Mouse (Mus musculus) heart, postnatal 4 days (tissue): Measurements from ENCODE around the gene Lrif1. TPM values are rescaled to one million over a fixed set of nuclear protein-coding genes. Genes with fewer than 3 reads are reported as not detected.
"Not testable (repeated sequence)": the region's sequence is repeated elsewhere in the genome, so short reads cannot be mapped to it uniquely, and the experiment has no call there.

Source experiments
- DNase-seq: peaks from one replicate; pipeline ENCODE4 v3.0.0; 2021
- total RNA-seq, 2 experiments: library from RNA; stranded (reverse); gene quantifications; 2 replicates each; pipeline ENCODE4 v1.2.3; 2021

The Lrif1 gene
- total RNA-seq, result 10 to 100 TPM; 17.0 to 17.1 TPM

DNA sequence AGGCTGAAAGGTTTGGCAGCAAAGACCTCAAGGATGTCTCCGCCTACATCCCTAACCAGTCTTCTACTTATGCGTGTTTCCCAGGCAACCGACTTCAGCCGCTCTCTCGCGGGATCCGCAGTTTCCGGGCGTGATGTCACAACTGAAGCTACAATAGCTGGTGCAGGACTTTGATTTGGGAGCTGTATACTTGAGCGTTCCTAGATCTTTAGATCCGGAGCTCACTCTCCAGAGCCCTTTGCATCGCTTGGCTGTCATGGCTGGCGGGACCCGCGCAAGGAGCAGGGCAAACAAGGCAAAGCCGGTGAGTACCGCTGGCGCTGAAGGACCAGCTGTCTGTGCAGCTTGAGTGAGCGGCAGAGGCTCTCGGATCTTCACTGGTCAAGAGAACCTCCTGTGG is at the start of gene Lrif1:
Gene Lrif1 (plus strand): TSS at position 158 of the 400 bp plus-strand sequence.
- peak; percentile 71 for DNase-seq

GRCm38 (mm10) chr3:106672811-106673210 is 12.0 kb upstream of the Lrif1 start:
- DNase-seq, result not testable (repeated sequence)

- no peak for DNase-seq
Observed at GRCm38 (mm10) chr3:106685381-106685780, 594 bp downstream of the Lrif1 start.

GRCm38 (mm10) chr3:106721397-106722027 is 36.7 kb downstream of the Lrif1 start:
- peak; percentile 96 for DNase-seq

DNA sequence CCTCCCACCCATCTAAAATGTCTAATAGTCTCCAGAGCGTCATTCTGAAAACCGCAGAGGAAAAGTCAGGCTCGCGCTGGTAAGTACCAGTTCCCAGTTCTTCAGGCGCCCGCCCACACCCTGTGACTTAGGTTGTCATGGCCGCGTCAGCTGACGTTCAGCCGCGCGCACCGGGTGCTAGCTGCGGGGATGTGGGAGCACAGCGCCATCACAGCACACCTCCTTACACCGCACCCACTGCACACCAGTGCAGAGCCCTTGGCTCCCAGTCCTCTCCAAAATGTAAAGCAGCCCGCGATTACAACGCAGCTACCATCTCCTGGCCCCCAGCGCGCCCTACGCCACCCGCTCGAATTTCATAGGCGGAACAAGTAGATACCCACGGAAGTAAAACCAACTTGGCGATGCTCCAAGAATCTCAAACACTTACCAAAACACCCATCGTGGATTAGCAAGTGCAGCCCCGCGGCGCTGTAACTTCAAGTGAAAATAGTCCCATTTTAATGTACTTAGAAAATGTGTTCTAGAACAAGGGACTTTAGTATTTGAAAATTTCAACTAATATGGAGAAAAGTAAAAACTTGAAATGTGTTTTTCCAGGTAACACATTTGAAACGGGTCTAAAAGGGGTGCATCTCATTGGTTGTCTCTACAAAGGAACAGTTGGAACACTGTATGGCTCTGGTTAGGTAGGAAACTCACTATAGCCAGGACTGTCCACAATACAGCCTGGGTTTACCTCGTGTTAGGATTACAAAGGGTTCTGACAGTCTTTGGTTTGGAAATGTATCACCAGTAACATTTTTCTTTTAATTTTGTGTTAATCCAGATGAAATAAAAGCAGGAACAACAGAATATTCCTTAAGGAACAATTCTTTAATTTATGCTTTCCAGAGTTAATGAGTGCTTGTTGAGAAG is 37.5 kb downstream of the Lrif1 start:
- peak; percentile 83 for DNase-seq

- DNase-seq, result no peak
Observed at GRCm38 (mm10) chr3:106755898-106756297, 71.1 kb downstream of the Lrif1 start.

DNA sequence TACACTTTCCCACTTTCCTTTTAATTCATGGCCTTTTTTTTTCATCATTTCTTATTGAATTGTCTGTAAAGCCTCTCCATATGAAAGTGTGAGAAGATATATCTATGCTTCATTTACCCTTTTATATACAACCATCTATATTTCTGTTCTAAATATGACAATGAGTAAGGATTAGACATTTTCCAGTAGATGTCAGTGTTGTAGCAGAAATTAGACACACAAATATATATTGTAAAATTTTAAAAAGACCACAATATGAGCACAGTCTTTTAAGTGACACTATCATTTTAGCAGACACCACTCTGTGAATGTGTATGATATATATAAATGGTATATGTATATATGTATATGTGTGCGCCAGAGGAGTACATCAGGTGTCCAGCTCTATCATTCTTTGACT is 87.0 kb downstream of the Lrif1 start:
- no peak for DNase-seq

GRCm38 (mm10) chr3:106785130-106785529 is 100.3 kb downstream of the Lrif1 start:
- DNase-seq, result no peak

Other genes with a start within 250 kb of the Lrif1 start
- under 1 TPM; 0.62 to 0.65 TPM for gene Dennd2d, start 202.6 kb upstream of the Lrif1 start, total RNA-seq
- 10 to 100 TPM; 64.3 to 71.8 TPM for gene Dram2, start 137.2 kb upstream of the Lrif1 start, total RNA-seq
- gene Cept1, start 137.2 kb upstream of the Lrif1 start, total RNA-seq, result 10 to 100 TPM; 17.0 to 17.1 TPM
- gene Cd53, start 105.2 kb downstream of the Lrif1 start, total RNA-seq, result 1 to 10 TPM; 2.4 to 3.0 TPM
- not detected for gene Olfr266, start 141.3 kb downstream of the Lrif1 start, total RNA-seq